Mouse (Mus musculus) adrenal gland, adult 2 months (tissue): ENCODE data around the gene 2900026A02Rik. TPM values are rescaled to one million over a fixed set of nuclear protein-coding genes. Genes with fewer than 3 reads are reported as not detected.
A peak's percentile ranks its signal among the peaks of the same experiment; 100 is the strongest.

Experiments
- DNase-seq: peaks from one replicate; pipeline ENCODE4 v3.0.0; 2021
- polyA plus RNA-seq: library from polyadenylated mRNA; depleted of rRNA; stranded (reverse); fragments of >200 nt; gene quantifications from 2 replicates; pipeline ENCODE4 v1.2.3, GENCODE M21; 2012
- total RNA-seq, 2 experiments: library from RNA; stranded (reverse); gene quantifications; 2 replicates each; pipeline ENCODE4 v1.2.3; 2021

Gene 2900026A02Rik
- total and polyA plus RNA-seq, 3 experiments = 11.0 to 17.8 (median 11.5) TPM

DNA sequence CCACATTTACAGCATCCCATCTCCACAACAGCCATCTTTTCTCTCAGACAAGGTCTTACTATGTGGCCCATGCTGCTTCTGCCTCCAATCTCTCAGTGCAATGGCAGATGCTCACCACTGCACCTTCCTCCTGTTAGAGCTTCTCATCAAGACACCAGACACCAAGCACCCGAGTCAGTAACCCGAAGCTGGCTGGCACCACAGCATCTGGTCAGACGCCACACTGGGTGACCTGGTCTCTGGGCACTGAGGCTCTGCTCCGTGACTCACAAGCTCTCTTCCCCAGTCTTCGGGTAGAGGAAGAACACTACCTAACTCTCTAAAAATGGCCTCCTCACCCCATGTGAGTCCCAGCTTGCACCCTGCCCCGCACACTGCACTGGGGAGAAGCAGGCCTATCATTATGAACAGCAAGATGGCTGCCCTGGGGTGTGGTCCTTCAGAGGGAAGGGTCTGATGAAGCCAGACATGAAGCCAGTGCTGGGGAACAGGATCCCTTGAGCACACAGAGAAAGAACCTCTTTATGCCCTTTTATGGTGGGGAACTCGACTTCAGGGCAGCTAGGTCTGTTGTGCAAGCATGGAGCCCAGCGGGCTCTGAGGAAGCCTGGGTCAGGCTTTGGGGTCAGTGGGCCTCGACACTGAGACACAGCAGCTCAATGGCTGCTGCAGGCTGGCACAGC, 70.0 kb downstream of the 2900026A02Rik start:
- DNase-seq = no peak

DNA sequence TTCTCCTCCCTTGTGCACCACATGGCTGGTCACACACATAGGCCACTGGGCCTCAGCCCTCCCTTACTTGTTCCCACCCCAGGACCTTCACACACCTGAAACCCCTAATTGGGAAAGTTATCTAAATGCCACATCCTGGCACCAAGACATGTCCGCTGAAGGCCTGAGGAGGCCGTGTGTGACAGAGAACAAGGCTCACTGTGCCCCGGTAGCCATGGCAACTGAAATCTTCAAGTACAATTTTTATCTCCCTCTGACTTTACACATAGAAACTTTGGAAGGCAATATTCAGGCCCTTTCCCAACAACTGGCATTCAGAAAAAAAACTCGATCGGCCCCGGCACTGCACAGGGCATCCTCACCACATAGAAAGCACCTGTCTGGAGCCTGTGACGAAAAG, 72.0 kb downstream of the 2900026A02Rik start:
- no peak for DNase-seq

DNA sequence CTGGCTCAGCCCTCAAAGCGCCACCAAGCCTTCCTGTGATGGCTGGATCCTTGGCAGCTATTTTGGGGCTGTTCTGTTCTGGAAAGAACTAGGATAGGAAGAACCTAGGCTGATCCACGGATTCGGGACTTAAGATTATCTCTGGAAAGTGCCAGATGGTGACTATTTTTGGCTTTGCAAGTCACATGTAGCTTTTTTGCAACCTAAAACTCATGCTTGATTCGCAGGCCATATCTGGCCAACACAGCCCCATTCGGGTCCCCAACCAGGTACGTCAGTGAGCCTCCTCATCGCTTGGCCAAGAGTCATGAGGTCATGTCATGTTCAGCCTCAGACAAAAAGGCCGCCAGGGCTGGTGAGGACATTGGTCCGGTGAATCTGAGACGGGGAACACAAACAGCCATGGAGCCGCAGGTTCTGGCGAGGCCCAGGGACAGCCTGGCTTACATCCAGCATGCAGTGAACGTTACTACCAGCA, 73.0 kb downstream of the 2900026A02Rik start:
- DNase-seq = no peak

GRCm38 (mm10) chr5:113146656-113147055, 74.4 kb downstream of the 2900026A02Rik start:
- DNase-seq = no peak

- no peak for DNase-seq
Observed at GRCm38 (mm10) chr5:113145171-113145570, 75.9 kb downstream of the 2900026A02Rik start.

GRCm38 (mm10) chr5:113142486-113142885, 78.5 kb downstream of the 2900026A02Rik start:
- DNase-seq = no peak

DNA sequence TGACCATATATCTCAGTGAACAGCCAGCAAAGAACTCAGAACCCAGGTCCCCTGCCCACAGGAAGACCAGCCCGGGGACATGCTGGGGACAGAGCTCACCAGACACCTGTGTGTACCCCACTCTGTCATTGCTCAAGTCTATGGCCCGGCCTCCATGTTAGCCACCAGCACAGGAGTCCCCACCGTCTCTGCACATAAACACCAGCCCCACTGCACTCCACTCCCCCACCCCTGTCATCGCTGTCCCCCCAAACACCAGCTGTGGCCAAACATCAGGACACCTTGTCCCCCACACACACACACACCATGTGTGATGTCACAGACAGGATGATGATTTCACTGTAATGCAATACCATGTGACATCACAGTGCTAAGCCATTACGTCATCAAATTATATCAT, 79.0 kb downstream of the 2900026A02Rik start:
- DNase-seq = no peak

- no peak for DNase-seq
Observed at GRCm38 (mm10) chr5:113140872-113141271, 80.2 kb downstream of the 2900026A02Rik start.

GRCm38 (mm10) chr5:113140051-113140450, 81.0 kb downstream of the 2900026A02Rik start:
- DNase-seq = no peak

- no peak for DNase-seq
Observed at GRCm38 (mm10) chr5:113139064-113139726, 81.8 kb downstream of the 2900026A02Rik start.

- DNase-seq = peak; percentile 58
Observed at GRCm38 (mm10) chr5:113138319-113139063, 82.5 kb downstream of the 2900026A02Rik start.

DNA sequence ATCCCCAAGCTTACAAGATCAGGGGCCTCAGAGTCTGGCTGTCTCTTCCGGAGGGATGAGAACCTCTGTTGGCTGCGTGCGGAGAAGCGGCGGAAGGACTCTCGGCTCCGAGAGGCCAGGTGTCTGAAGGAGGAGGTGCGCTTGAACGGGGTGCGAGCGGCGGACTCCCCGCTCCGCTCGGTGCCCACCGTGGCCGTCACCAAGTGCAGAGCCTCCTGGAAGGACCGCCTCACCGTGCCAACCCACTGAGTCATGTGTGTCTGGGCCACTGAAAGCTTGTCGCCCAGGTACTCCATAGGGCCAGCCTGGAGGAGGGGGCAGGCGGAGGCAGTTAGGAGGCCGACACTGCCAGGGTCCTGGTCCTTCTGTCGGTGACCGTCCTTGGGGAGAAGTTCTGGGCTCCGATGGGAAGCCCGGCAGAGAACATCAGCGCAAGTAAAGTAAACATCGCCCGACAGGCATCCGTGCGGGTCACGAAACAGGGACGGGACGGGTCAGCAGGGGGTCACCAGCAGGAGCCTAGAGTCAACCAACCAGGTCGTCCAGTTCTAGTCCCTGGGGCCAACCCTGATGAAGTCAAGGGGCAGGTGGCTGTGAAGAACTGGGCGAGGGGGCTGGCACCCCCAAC, 83.2 kb downstream of the 2900026A02Rik start:
- no peak for DNase-seq

DNA sequence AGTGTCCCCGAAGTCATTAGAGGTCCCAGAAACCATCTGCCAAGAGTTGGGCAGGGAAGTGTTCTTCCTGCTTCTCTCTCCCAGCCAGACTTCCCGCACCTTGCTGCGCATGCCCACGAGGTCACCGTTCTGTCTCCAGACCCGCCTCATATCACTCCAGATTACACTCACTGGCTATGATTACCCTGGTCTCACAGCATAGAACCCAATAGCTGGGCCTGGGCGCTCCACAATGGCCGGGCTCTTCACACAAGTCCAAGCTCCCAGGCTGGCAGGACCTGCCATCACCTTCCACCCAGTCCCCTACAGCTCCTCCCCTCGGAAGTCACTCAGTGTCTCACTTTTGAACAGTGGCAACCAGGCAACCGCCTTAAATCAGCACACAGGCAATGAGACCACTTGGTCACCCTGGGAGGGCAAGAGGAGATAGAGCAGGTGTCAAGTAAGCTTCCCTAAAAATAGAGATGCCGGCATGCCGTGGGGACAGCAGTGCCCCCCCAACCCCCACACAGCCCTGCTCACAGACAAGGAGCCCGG, 84.0 kb downstream of the 2900026A02Rik start:
- no peak for DNase-seq

GRCm38 (mm10) chr5:113135513-113135912, 85.5 kb downstream of the 2900026A02Rik start:
- DNase-seq = no peak

GRCm38 (mm10) chr5:113133722-113134710, 87.0 kb downstream of the 2900026A02Rik start:
- no peak for DNase-seq

GRCm38 (mm10) chr5:113133080-113133491, 88.0 kb downstream of the 2900026A02Rik start:
- DNase-seq = peak; percentile 57

- DNase-seq = no peak
Observed at GRCm38 (mm10) chr5:113132635-113133041, 88.4 kb downstream of the 2900026A02Rik start.

DNA sequence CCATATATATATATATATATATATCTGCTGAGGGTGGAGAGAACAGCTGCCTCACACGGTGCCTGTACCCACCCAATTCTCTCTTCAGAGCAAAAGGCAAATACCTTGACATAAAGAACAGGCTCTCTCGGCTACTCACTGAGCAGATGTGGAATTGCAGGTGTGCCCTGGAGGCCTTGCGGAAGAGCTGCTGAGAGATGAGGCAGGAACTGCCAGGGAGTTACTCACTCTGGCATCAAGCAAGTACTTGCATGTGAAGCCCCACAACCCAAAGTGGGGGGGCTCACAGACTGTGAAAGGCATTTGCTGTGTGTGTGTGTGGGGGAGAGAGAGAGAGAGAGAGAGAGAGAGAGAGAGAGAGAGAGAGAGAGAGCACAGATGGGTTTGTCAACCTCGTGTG, 92.6 kb downstream of the 2900026A02Rik start:
- DNase-seq = no peak

- DNase-seq = no peak
Observed at GRCm38 (mm10) chr5:113126476-113126875, 94.6 kb downstream of the 2900026A02Rik start.

DNA sequence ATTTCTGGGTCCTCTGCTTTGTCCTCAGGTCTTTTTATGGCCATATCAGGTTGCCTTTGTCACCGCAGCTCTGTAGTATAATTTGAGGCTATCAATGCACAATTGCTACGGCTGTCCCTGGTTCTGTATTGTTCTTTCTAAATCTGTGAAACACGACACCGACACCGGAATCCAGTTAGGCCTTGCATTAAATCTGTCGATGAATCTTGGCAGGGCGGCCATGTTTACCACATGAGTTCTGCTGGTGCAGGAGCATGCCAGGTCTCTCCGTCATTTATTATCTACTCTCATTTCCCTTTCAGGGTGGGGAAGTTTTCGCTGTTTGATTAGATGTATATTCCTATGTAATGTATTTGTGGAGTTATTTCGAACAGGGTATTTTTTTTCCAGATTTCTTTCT, 97.3 kb downstream of the 2900026A02Rik start:
- DNase-seq = no peak
